Mouse (Mus musculus): ENCODE measurements around the gene Slc7a5.
A peak's percentile ranks its signal among the peaks of the same experiment; 100 is the strongest.

GRCm38 (mm10) chr8:121899180-121900044 is 8.1 kb downstream of the Slc7a5 start:
- TF ChIP-seq CTCF (IDR thresholded peaks at IDR 0.05; ENCODE audit: low read depth, low read length) (no peak), POLR2AphosphoS5 (IDR thresholded peaks at IDR 0.05; ENCODE audit: insufficient replicate concordance, low read depth, low read length) (no peak), TAL1 (conservative IDR thresholded peaks at IDR 0.05; ENCODE audit: low read depth, low read length) (peak; percentile 92), GATA1 (IDR thresholded peaks at IDR 0.05; ENCODE audit: borderline replicate concordance, low read length) (no peak), GATA2 (IDR thresholded peaks at IDR 0.05; ENCODE audit: borderline replicate concordance, low read depth, low read length) (no peak)

All from G1E (cell line).